Mouse (Mus musculus): ENCODE measurements around the gene Sh2b3. TPM values are rescaled to one million over a fixed set of nuclear protein-coding genes. Genes with fewer than 3 reads are reported as not detected.

The Sh2b3 gene
- polyA plus RNA-seq, 1 experiment from 2014 or later, result 8.8 TPM

GRCm38 (mm10) chr5:121832376-121833155, 4.9 kb downstream of the Sh2b3 start:
- no peak overlapping the region for H3K4me3 ChIP-seq (replicated peaks; ENCODE audit: low read length)
- H3K4me1 ChIP-seq (ENCODE audit: control insufficient read depth, insufficient read depth, low read length), result peaks cover 50% of the 10 kb centered on the region
- no peaks in the 10 kb centered on the region for H3K27me3 ChIP-seq (ENCODE audit: control insufficient read depth, insufficient read depth, low read length)
- no peak overlapping the region for H3K27ac ChIP-seq (ENCODE audit: low read length)
- H3K9me3 ChIP-seq (replicated peaks; ENCODE audit: control insufficient read depth, low read length), result no peaks in the 10 kb centered on the region
- H3K9ac ChIP-seq (ENCODE audit: low read length), result no peak overlapping the region
- 82% methylated on average over 6 of the region's 6 CpGs for WGBS
- H3K4me2 ChIP-seq (ENCODE audit: low read depth, low read length), result peak overlapping the region; percentile 83
- H3K36me3 ChIP-seq (ENCODE audit: control insufficient read depth, insufficient read depth, low read length), result no peaks in the 10 kb centered on the region
- ATAC-seq (ENCODE audit: insufficient read depth, low FRiP score), result no peak

- no peak for ATAC-seq (ENCODE audit: insufficient read depth, low FRiP score)
- Histone ChIP-seq H3K4me1 (ENCODE audit: control insufficient read depth, insufficient read depth, low read length) (peaks cover 45% of the 10 kb centered on the region), H3K4me2 (ENCODE audit: low read depth, low read length) (no peak overlapping the region), H3K36me3 (ENCODE audit: control insufficient read depth, insufficient read depth, low read length) (no peaks in the 10 kb centered on the region), H3K9ac (ENCODE audit: low read length) (no peak overlapping the region), H3K27ac (ENCODE audit: low read length) (no peak overlapping the region), H3K4me3 (replicated peaks; ENCODE audit: low read length) (no peak overlapping the region), H3K27me3 (ENCODE audit: control insufficient read depth, insufficient read depth, low read length) (no peaks in the 10 kb centered on the region), H3K9me3 (replicated peaks; ENCODE audit: control insufficient read depth, low read length) (no peaks in the 10 kb centered on the region)
- 90% methylated on average over 6 of the region's 6 CpGs for WGBS
Observed at GRCm38 (mm10) chr5:121831002-121831601, 6.3 kb downstream of the Sh2b3 start.

GRCm38 (mm10) chr5:121828491-121829432, 8.7 kb downstream of the Sh2b3 start:
- Histone ChIP-seq H3K4me2 (ENCODE audit: low read depth, low read length) (peak overlapping the region; percentile 60), H3K9me3 (replicated peaks; ENCODE audit: control insufficient read depth, low read length) (no peaks in the 10 kb centered on the region), H3K9ac (ENCODE audit: low read length) (peak overlapping the region; percentile 63), H3K4me3 (replicated peaks; ENCODE audit: low read length) (peak overlapping the region; percentile 30), H3K4me1 (ENCODE audit: control insufficient read depth, insufficient read depth, low read length) (peaks cover 23% of the 10 kb centered on the region), H3K36me3 (ENCODE audit: control insufficient read depth, insufficient read depth, low read length) (no peaks in the 10 kb centered on the region), H3K27me3 (ENCODE audit: control insufficient read depth, insufficient read depth, low read length) (no peaks in the 10 kb centered on the region), H3K27ac (ENCODE audit: low read length) (no peak overlapping the region)
- ATAC-seq (ENCODE audit: insufficient read depth, low FRiP score), result peak; percentile 10; the same call in 1 of the 2 replicates
- 15% methylated on average over 81 of the region's 82 CpGs for WGBS

GRCm38 (mm10) chr5:121827876-121828275, 9.6 kb downstream of the Sh2b3 start:
- H3K27ac ChIP-seq (ENCODE audit: low read length), result no peak overlapping the region

GRCm38 (mm10) chr5:121825606-121826005, 11.8 kb downstream of the Sh2b3 start:
- no peak overlapping the region for H3K9ac ChIP-seq (ENCODE audit: low read length)

More at GRCm38 (mm10) chr5:121827876-121828275, 9.6 kb downstream of the Sh2b3 start:
- Histone ChIP-seq H3K9ac (ENCODE audit: low read length) (no peak overlapping the region), H3K4me3 (replicated peaks; ENCODE audit: low read length) (no peak overlapping the region), H3K4me1 (ENCODE audit: control insufficient read depth, insufficient read depth, low read length) (peaks cover 15% of the 10 kb centered on the region), H3K36me3 (ENCODE audit: control insufficient read depth, insufficient read depth, low read length) (no peaks in the 10 kb centered on the region), H3K27me3 (ENCODE audit: control insufficient read depth, insufficient read depth, low read length) (no peaks in the 10 kb centered on the region), H3K9me3 (replicated peaks; ENCODE audit: control insufficient read depth, low read length) (no peaks in the 10 kb centered on the region), H3K4me2 (ENCODE audit: low read depth, low read length) (no peak overlapping the region)
- 86% methylated on average over 4 of the region's 4 CpGs for WGBS
- no peak for ATAC-seq (ENCODE audit: insufficient read depth, low FRiP score)

GRCm38 (mm10) chr5:121824121-121824520, 13.3 kb downstream of the Sh2b3 start:
- Histone ChIP-seq H3K36me3 (ENCODE audit: control insufficient read depth, insufficient read depth, low read length) (no peaks in the 10 kb centered on the region), H3K4me1 (ENCODE audit: control insufficient read depth, insufficient read depth, low read length) (peaks cover 13% of the 10 kb centered on the region), H3K9ac (ENCODE audit: low read length) (no peak overlapping the region), H3K4me2 (ENCODE audit: low read depth, low read length) (no peak overlapping the region; the same call in 1 of the 2 replicates), H3K27me3 (ENCODE audit: control insufficient read depth, insufficient read depth, low read length) (no peaks in the 10 kb centered on the region), H3K4me3 (replicated peaks; ENCODE audit: low read length) (no peak overlapping the region), H3K27ac (ENCODE audit: low read length) (peak overlapping the region; percentile 57), H3K9me3 (replicated peaks; ENCODE audit: control insufficient read depth, low read length) (no peaks in the 10 kb centered on the region)
- peak; percentile 35; the same call in 1 of the 2 replicates for ATAC-seq (ENCODE audit: insufficient read depth, low FRiP score)
- WGBS, result 74% methylated on average over 4 of the region's 4 CpGs

More at GRCm38 (mm10) chr5:121825606-121826005, 11.8 kb downstream of the Sh2b3 start:
- no peak for ATAC-seq (ENCODE audit: insufficient read depth, low FRiP score)
- Histone ChIP-seq H3K4me2 (ENCODE audit: low read depth, low read length) (no peak overlapping the region), H3K27me3 (ENCODE audit: control insufficient read depth, insufficient read depth, low read length) (no peaks in the 10 kb centered on the region), H3K9me3 (replicated peaks; ENCODE audit: control insufficient read depth, low read length) (no peaks in the 10 kb centered on the region), H3K4me3 (replicated peaks; ENCODE audit: low read length) (no peak overlapping the region), H3K27ac (ENCODE audit: low read length) (peak overlapping the region; percentile 33; the same call in 1 of the 2 replicates), H3K36me3 (ENCODE audit: control insufficient read depth, insufficient read depth, low read length) (no peaks in the 10 kb centered on the region), H3K4me1 (ENCODE audit: control insufficient read depth, insufficient read depth, low read length) (peaks cover 10% of the 10 kb centered on the region)
- WGBS, result 91% methylated on average over 3 of the region's 3 CpGs

GRCm38 (mm10) chr5:121823668-121824067, 13.8 kb downstream of the Sh2b3 start:
- H3K4me2 ChIP-seq (ENCODE audit: low read depth, low read length), result no peak overlapping the region; the same call in 1 of the 2 replicates
- H3K36me3 ChIP-seq (ENCODE audit: control insufficient read depth, insufficient read depth, low read length), result no peaks in the 10 kb centered on the region
- peaks cover 9% of the 10 kb centered on the region for H3K4me1 ChIP-seq (ENCODE audit: control insufficient read depth, insufficient read depth, low read length)
- 0 out of 2 replicates have a peak overlapping the region, but pooled peaks have one; percentile 21 for H3K9ac ChIP-seq (ENCODE audit: low read length)
- ATAC-seq (ENCODE audit: insufficient read depth, low FRiP score), result 0 out of 2 replicates have a peak, but pooled peaks have one; percentile 3
- H3K27ac ChIP-seq (ENCODE audit: low read length), result no peak overlapping the region
- no peak overlapping the region for H3K4me3 ChIP-seq (replicated peaks; ENCODE audit: low read length)
- WGBS, result 88% methylated on average over 1 of the region's 1 CpGs
- H3K9me3 ChIP-seq (replicated peaks; ENCODE audit: control insufficient read depth, low read length), result no peaks in the 10 kb centered on the region
- H3K27me3 ChIP-seq (ENCODE audit: control insufficient read depth, insufficient read depth, low read length), result no peaks in the 10 kb centered on the region

- H3K4me1 ChIP-seq (ENCODE audit: control insufficient read depth, insufficient read depth, low read length), result peaks cover 5% of the 10 kb centered on the region
- H3K4me3 ChIP-seq (replicated peaks; ENCODE audit: low read length), result no peak overlapping the region
- 71% methylated on average over 7 of the region's 7 CpGs for WGBS
- H3K4me2 ChIP-seq (ENCODE audit: low read depth, low read length), result no peak overlapping the region
- no peak overlapping the region for H3K9ac ChIP-seq (ENCODE audit: low read length)
- H3K27ac ChIP-seq (ENCODE audit: low read length), result no peak overlapping the region
- no peak for ATAC-seq (ENCODE audit: insufficient read depth, low FRiP score)
- peaks cover 3% of the 10 kb centered on the region; the same call in 1 of the 2 replicates for H3K36me3 ChIP-seq (ENCODE audit: control insufficient read depth, insufficient read depth, low read length)
- H3K27me3 ChIP-seq (ENCODE audit: control insufficient read depth, insufficient read depth, low read length), result no peaks in the 10 kb centered on the region
- no peaks in the 10 kb centered on the region for H3K9me3 ChIP-seq (replicated peaks; ENCODE audit: control insufficient read depth, low read length)
Observed at GRCm38 (mm10) chr5:121822786-121823505, 14.5 kb downstream of the Sh2b3 start.

Data from stomach, embryonic 16.5 days (tissue).